Mouse (Mus musculus): ENCODE results near the gene Olfm3. TPM values are rescaled to one million over a fixed set of nuclear protein-coding genes. Genes with fewer than 3 reads are reported as not detected.
A peak's percentile ranks its signal among the peaks of the same experiment; 100 is the strongest.

The Olfm3 gene
- total RNA-seq (2022): 10 to 100 TPM; 35.3 to 46.7 (median 41.3) TPM

DNA sequence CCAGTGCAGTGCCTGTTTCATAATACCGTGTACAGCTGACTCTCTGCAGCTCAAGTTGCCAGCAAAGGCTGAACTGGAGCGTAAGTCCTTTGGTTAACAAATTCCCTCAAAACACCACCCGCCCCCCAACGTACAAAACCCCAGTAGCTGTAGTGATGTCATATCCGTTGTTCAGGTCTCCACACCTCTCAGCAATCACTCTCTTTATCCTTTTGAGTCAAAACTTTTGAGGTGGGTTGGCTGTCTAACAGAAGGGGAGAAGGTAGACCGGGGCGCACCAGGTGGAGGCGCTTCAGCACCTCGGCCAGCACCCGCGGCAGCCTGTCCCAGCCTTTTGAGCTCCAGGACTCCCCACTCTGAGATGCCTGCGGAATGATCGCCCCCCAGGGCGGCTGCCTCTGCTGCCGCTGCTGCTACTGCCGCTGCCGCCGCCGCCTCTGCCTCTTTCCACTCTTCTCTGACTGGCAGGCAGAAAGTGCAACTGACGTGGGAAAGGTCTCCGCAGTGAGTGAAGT lies at the start of gene Olfm3:
Olfm3 (plus strand) TSS at position 155 of the 515 bp plus-strand sequence.
- DNase-seq (ENCODE audit: low spot score in 2 of 2): peak; percentile 30 to 59

DNA sequence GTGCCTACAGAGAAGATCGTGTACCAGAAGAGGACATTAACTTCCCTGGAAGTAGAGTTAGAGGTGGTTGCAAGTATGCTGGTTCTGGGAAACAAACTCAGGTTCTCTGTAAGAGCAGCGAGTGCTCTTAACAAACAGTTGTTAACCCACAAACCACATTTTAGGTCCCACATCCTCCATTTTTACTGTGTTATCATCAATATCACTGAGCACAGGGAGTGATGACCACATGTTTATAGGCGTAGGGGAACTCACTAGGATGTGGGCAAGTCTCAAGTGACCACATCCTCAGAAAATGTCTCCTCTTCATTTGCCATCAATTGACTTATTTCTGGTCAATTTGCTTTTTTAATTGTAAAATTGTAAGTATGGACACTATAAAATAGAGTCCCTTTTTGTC lies 14.1 kb upstream of the Olfm3 start:
- DNase-seq (ENCODE audit: low spot score in 2 of 2): no peak

DNA sequence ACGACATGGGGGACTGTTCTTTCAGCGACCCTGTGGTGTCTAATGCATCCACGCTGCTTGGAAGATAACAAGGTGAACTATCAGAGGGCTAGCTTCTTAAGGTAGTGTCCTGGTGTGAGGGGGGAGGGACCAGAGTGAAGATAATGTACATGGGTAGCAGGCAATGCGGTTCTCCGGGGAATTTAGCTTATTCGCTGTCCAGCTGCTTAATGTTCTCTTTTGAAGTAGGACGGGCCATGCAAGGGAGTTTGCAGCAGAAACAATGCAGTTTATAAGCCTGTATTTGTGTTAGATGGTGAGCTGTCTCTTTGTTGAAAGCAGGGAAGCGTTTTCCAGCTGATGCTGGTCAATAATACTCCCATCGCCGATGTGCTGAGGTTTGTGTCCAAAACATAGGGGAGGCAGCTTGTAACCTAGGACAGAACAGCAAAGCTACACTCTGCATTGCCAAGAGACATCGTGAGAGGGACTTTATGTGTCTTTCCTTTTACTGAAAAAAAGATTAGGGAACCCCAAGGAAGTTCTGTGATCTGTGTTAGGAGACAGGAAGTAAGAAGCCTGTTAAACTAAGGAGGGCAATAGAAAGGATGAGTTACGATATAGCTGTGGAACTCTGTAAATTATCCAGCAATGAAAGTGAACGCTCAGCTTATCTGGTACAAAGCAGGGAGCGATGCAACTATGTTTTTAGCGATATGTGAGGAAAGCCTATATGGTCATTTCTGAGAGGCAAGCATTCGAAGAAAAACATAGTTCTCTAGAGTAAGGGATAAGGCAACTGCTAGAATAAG lies 950 bp downstream of the Olfm3 start:
- peak in 1 of 2 experiments; percentile 10 for DNase-seq (ENCODE audit: low spot score in 2 of 2)

DNA sequence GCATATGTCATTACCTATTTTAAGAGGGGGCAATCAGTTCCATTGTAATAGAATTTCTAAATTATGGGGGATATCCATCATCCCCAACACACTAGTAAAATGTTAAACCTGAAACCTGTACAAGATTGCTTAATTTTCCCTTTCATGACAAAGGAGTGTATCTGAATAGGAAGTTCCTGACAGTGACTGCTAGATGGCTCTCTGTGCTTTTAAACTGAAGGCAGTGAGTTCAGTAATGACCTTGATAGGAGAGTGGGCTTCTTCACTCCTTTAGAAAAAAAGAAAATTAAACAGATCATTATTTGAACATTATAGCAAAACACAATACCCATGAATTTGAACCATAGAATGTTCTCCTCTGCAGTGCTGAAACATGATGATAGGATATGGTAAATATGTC lies 3.7 kb downstream of the Olfm3 start:
- no peak for DNase-seq (ENCODE audit: low spot score in 2 of 2)

DNA sequence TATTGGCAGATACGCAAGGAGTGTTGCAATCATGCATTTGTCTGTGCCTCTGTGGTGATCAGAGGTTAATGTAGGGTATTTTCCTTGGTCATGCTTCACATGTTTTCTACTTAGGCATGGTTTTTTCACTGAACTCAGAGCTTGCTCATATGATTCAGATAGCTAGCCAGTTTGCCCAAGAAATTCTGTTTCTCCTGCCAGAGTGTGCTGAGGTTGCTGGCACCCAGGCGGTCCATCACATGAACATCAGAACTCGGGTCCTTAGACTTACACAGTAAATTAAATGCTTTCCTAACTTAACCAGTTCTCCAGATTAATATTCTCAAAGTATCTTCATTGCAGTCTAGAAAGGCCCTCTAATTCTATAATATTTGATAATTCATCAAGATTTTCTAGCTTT lies 5.0 kb downstream of the Olfm3 start:
- DNase-seq (ENCODE audit: low spot score in 2 of 2): no peak

DNA sequence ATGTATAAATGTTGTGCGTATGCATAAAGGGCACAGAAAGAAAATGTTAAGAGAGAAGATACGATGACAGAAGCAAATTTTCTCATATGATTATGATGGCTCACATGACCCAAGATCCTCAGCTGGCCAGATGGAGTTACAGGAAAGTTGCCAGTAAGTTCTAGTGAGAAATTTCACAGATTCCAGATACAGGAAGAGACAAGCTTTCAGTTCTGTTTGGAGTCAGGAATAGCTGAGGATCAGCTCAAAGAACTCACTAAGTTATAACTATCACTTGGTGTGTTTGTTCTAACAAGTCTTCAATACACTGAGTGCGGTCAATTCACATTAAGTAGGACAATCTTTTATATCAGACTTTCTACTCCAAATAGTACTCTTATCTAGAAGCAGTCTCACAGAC lies 16.2 kb downstream of the Olfm3 start:
- DNase-seq (ENCODE audit: low spot score in 2 of 2): no peak

DNA sequence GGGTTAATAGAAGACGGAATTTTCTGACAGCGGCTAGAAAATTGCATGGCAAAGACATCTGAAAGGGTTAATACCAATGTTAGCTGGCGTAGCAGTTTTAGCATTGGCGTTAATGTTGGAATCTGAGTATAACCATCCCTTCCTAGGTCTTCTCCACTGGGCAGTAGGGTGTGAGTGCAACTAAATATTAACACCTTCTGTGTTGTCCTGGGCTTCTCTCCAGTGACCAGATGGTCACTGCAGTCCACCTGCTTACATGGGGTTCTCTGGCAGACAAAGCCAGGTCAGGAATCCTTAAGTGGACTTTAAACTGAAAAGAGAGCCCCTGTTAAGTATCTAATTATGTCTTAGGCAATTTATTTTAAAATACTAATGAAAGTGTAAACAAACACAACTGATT lies 25.7 kb downstream of the Olfm3 start:
- DNase-seq (ENCODE audit: low spot score in 2 of 2): no peak

DNA sequence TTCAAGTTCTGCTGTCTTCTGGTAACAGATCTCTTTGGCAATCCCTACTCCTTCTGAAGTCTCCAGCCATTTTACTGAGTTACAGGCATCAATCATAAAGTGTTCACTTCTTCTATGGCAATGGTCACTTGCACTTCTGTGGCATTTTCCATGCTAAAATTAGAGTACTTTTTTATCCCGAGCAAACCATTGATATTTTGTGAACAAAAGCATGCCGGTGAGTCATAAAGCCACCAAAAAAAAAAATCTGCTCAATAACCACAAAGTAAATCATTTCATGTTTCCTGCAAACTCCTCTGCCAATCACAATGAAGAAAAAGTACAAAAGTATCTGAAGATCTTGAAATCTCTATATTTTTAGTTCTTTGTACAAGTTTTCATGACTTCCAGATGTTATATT lies 26.5 kb downstream of the Olfm3 start:
- no peak for DNase-seq (ENCODE audit: low spot score in 2 of 2)

DNA sequence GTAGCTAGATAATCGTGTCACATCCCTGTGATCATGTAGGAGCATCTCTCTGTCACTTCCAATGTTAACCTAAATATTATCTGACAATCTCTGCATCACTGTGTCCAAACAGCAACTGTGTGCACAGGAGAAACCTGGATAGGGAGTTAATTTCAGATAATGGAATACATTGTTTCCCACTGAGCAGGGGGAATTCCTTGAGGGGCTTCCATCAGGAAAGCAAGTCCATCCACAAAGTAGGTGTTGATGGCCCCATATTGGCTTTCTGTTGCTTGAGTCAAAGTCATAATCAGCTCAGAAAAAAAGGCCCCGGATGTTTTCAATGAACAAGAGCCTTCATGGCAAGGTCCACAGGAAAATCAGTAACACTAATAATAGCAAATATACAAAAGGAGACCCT lies 26.9 kb downstream of the Olfm3 start:
- DNase-seq (ENCODE audit: low spot score in 2 of 2): no peak

DNA sequence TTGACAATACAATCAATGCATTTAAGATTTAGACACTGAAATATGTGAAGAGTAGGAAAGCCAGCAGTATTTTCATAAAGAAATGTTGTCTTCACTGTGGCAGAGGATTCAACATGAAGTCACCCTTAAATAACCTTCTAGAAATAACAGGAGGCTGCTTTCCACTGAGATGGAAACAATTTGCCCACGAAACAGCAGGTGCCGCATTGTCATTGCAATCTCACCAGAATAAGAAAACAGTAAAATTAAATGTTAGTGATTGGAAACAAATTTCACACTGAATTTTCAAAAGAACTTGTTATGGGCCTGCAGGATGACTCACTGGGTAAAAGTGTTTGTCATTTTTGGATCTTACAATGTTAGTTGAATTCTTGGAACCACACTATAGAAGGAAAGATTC lies 29.0 kb downstream of the Olfm3 start:
- DNase-seq (ENCODE audit: low spot score in 2 of 2): no peak

DNA sequence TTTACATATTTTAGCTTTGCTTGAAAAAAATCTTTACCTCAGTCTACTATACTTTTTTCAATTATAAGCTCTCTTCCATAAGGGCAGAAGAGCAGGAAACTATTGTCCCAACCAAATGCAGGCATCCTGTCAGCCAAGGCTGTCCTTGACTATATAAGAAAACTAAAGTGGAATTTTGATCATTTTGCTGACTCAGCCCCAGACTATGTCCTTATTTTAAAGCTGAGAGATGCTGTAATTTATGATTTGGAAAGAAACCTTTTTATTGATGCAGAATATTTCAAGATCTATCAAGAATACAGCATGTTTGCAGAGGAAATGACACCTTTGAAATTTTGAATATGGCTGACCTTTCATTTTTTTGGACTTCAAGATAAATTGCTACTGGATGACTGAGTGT lies 51.0 kb downstream of the Olfm3 start:
- DNase-seq (ENCODE audit: low spot score in 2 of 2): no peak

DNA sequence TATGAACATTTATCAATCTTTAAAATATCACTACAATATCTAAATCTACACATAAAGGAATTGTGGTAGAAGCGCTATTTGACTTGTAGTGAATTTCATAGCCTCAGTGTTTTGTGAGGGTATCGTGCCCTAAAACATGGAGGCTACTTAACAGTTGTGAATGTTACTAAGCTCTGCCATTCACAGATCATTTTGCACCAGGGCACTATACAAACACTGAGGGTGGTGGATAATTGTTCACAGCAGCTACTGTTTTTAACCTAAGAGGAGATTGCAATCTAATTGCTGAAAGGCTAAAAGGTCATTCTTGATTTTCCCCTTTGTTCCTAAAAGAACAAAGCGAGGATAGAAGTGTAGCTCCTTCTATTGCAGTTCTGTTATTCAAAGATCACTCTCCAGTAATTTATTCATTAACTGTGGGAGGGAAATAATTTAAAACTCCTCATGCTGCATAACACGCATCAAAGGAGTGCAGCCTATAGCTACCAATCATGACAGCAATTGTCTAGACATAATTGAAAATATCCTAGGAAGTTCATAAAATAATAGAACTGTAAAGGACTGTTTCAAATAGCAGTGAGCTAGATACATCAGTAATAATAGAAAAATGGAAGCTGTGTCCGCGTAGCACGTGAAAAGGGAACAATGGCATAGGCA lies 55.6 kb downstream of the Olfm3 start:
- no peak for DNase-seq (ENCODE audit: low spot score in 2 of 2)

DNA sequence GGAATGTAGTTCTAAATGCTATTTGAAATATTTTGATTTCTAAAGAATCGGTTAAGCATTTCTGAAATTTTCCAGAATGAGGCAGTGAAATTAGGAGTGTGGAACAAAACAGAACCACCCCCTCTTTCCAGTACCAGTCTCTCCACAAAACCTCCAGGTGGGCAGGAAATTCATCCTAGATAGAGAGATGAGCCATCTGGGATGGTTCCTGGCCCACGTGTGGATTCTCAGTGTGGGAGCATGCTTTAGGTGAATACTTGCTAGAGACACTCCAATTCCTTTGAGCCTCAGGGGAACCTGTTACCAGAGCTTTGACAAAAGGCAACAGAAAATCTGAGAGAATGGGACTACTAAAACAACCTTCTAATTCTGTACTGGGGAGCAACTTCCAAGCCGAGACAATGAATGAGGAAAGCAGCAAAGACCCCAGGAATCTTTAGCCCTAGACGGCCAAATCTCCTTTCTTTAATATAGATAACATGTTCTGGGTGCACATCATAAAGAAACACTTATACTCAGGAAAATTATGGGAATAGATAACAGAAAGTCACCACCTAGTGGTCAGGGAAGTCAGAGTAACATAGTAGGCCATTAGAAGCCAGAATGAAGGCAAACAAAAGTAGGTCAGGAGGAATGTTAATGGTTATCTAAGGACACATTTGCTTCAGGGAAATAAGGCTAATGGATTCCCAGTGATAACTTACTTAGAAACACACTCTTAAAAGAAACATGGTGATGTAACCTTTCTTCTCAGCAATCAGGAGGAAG lies 58.6 kb downstream of the Olfm3 start:
- DNase-seq (ENCODE audit: low spot score in 2 of 2): peak in 1 of 2 experiments; percentile 36

DNA sequence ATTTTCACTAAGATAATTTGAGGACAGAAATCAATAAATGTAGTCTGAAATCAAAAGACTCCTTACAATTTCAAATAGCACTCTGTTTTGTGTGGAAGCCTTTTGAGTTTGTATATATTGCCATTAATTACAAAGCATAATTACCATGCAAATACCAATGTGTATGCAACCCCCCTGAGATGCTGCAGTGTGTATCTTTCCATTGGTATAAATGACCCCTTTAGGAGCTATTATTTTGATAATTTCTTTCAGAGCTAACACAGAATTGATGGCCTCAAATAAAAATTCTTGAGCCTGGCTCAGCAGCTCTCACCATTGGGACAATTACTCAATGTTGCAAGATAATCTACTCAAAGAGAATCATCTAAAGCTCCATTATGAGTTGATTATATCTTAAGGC lies 67.3 kb downstream of the Olfm3 start:
- DNase-seq (ENCODE audit: low spot score in 2 of 2): no peak

DNA sequence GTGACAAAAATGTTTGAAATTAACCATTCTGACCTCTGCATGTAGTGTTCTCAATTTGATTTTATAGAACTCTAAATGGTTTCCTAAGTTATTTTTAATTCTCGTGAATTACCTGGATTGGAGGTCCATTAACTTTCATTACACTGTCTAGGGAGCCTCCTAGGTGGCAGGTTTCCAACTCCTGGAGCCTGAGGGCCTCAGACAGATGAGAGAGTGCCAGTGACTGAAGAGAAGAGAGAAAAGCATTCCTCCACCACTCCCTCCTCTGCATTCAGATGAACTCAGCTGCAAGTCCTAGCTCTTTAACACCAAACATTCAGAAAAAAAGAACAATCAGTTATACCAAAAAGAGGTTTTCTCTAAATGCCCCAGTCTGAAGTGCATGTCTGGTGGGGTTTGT lies 68.6 kb downstream of the Olfm3 start:
- no peak for DNase-seq (ENCODE audit: low spot score in 2 of 2)

DNA sequence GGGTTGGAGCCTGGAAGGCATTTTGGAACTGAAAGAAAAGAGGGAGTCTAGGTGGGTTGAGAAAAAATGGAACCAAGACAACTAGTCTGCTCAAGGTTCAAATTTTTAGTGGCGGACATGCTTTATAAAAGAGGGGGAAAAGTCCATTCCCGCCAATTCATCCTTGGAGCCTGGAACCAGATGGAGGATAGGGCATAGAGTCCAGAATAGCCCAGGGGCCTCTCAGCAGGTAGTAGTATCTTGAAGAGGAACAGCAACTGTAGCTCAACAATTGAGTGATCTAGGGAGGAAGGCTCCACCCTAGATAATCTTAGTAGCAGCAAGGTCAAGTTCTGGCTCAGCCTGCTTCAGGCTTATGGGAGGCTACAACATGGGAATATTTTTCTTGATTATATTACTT lies 87.0 kb downstream of the Olfm3 start:
- DNase-seq (ENCODE audit: low spot score in 2 of 2): no peak

DNA sequence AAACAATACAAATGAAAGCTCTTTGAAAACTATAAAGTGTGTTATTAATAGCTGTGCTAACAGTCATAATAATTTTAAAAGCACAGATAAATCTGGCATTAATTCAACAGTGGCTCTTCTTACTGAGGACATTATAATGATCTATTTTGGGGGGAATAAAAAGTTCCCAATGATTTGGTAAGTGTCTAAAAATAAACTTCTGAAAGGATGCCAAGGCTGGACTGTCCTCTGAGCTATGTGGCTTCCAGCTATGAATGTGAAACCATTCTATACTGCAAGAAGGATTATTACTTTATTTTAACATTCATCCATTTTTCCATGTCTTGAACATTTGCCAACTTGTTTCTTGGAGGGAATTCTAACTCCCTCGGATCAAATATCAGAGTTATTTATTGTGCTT lies 92.1 kb downstream of the Olfm3 start:
- no peak for DNase-seq (ENCODE audit: low spot score in 2 of 2)

DNA sequence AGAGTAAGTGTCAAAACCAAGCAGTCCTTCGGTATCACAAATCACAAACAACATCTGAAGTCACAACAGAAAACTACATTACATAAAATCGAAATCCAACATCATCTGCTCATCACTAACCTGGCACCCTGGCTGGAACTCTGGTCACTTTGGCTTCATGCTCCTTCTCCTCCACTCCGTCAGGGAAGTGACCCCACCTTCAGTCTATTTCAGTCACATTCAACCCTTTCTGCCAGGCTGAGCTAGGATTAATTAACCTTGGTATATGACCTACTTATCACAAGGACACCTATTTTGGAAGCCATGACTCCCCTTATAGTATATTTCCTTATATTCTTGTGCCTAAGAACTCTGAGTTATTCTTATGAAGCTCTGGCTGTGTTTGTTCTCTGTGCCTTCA lies 123.7 kb downstream of the Olfm3 start:
- no peak for DNase-seq (ENCODE audit: low spot score in 2 of 2)

DNA sequence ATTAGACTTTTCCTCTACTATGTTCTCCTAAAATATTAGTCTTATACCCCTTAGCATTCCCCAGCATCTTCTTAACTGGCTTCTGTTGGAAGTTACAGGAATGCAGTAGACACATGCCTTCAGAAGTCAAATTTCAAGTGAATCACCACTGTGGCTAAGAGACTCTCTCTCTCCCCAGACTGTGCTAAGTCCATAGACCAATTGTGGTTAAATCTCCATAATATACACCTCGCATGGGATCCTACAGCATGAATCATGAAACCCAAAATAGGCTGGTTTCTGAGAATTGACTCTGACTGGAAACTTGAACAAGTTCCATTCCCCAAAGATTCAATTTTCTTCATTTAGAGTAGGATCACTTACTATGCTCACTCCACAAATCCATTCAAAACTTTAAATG lies 124.2 kb downstream of the Olfm3 start:
- peak in 1 of 2 experiments; percentile 17 for DNase-seq (ENCODE audit: low spot score in 2 of 2)

DNA sequence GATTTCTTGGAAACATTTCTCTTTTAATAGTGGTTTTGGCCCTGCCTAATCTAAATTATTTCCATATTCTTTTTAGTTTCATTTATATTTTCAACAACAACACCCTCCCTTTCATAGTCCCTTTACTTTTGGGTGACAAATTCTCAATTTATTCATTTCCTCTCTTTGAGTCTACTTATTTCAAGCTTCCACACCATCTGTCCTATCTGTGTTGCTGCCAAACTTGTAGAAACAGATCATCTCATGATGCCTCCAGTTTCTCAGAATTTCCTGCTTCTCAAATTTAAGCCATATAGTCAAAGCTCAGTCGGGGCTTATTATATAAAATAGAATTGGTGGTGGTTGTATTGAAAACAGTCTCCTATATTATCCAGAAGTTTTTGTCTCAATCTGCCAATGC lies 124.7 kb downstream of the Olfm3 start:
- peak in 1 of 2 experiments; percentile 48 for DNase-seq (ENCODE audit: low spot score in 2 of 2)

DNA sequence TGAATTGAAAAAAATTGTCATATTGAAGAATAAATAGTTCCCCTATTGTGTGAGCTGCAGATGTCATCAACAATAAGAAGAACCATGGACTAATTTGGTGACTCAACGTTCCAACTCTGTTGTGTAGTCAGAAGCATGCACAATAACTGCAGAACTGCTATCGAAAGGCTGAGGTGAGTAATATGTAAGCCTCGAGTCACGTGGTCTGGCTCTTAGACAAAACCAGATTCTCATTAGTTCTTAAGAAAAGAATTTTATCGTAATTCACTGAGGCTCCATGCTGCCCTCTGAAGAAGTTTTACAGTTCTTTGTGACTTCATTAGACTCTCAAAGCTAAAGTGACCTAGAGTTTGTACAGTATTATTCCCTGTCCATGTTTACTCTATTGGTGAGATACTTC lies 145.2 kb downstream of the Olfm3 start:
- no peak for DNase-seq (ENCODE audit: low spot score in 2 of 2)

DNA sequence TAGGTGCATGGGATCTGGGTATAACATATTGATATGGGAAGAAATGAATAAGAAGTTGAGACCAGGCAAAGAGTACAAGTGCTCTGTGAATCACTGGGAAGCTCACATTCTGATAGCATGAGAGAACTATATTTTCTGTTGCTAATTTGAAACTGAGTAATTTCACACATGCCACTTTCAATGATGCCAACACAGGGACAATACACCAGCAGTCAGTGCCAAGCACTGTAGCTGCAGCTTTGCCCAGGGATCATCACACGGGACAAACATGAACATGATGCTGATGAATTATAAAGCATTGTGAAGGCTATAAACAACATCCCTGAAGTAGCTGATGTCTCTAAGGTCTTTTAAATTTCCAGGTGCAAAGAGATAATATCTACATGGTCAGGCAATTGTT lies 161.0 kb downstream of the Olfm3 start:
- no peak for DNase-seq (ENCODE audit: low spot score in 2 of 2)

All from left cerebral cortex, adult 8-10 months (tissue).